Mouse (Mus musculus) heart, adult 2 months (tissue): Measurements from ENCODE around the gene Pdzd9.
"Not testable (repeated sequence)": the region's sequence is repeated elsewhere in the genome, so short reads cannot be mapped to it uniquely, and the experiment has no call there.

ENCODE experiments used
- CTCF ChIP-seq: fragments of 200-600 bp; IDR thresholded peaks from 2 replicates; pipeline ENCODE4 v1.8.1; 2022; ENCODE audit warnings: antibody characterized with exemption, mild to moderate bottlenecking, moderate library complexity
- POLR2A ChIP-seq: fragments of 200-500 bp; IDR thresholded peaks from 2 replicates; pipeline ENCODE4 v1.6.1; 2011; ENCODE audit warnings: mild to moderate bottlenecking, low read depth, low read length, control low read depth; ENCODE audit not compliant: insufficient read depth

DNA sequence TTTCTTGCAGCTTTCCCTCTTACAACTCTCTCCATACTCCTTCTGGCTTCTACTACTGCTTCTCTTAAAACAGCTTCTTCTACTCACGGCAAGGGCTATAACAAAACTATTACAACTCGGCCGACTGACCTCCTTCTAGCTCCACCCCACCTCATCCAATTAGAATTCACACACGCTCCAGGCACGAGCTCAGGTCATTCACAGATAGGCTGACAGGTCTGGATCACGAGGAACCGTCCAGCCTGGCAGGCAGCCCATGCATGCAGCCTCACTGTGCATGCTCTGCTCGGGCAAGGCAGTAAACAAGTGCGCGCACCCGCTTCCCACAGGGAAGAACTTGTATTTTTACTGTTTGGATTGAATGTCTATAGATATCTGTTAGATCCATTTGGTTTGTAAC, 43.8 kb upstream of the Pdzd9 start:
- not testable (repeated sequence) for TF ChIP-seq CTCF, POLR2A
